Mouse (Mus musculus) kidney, adult 18-20 months (tissue): ENCODE results near the gene Aen.

ENCODE experiments used
- DNase-seq: peaks from one replicate; pipeline ENCODE4 v3.0.0; 2021

Gene Aen

GRCm38 (mm10) chr7:78895021-78895652 is 517 bp upstream of the Aen start:
- DNase-seq = no peak

GRCm38 (mm10) chr7:78897567-78897966 is 1.9 kb downstream of the Aen start:
- no peak for DNase-seq

DNA sequence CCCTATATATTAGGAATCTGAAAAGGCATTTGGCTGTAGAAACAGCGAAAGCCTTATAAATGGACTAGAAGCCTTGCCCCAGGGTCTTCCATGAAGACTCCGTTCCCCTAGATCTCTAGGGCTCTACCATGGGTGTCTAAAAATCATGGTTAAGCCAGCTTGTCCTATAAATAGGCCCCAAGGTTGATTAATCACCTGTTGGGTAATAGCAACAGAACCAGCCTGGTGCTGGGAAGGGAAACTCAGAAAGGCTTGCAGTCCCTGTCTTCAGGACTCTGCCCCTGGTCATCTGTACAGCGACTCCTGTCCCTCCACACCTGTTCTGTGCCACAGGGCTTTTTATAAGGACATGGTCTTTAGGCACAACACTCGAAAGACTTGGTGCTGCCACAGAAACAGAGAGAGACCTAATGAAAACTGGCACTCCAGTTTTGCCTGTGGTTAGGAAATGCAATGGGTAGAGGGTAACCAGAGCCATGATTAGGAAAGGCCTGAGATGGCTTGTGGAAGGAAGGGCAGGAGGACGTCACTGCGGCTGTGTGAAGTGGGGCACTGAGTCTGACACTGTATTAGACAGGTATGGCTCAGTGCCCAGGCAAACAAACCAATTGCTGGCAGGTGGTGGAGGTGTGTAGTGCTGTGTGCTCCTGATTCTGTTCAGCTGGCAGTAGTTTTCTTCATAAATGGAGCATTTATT is 7.7 kb downstream of the Aen start:
- no peak for DNase-seq

DNA sequence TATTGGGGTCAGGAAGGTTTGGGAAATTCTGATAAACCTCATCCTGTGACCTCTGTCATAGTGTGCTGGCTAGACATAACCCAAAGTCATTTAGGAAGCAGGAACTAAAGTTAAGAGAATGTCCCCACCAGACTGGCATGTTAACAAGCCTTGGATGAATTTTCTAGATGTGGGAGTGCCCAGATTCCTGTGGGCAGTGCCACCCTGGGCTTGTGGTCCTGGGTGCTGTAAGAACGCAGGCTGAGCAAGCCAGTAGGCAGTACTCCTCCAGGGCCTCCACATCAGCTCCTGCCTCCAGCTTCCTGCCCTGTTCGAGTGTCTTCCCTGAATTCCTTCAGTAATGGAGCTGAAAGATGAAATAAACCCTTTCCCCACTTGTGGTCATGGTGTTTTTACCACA is 8.5 kb downstream of the Aen start:
- DNase-seq = no peak

GRCm38 (mm10) chr7:78909026-78909425 is 13.4 kb downstream of the Aen start:
- DNase-seq = no peak

DNA sequence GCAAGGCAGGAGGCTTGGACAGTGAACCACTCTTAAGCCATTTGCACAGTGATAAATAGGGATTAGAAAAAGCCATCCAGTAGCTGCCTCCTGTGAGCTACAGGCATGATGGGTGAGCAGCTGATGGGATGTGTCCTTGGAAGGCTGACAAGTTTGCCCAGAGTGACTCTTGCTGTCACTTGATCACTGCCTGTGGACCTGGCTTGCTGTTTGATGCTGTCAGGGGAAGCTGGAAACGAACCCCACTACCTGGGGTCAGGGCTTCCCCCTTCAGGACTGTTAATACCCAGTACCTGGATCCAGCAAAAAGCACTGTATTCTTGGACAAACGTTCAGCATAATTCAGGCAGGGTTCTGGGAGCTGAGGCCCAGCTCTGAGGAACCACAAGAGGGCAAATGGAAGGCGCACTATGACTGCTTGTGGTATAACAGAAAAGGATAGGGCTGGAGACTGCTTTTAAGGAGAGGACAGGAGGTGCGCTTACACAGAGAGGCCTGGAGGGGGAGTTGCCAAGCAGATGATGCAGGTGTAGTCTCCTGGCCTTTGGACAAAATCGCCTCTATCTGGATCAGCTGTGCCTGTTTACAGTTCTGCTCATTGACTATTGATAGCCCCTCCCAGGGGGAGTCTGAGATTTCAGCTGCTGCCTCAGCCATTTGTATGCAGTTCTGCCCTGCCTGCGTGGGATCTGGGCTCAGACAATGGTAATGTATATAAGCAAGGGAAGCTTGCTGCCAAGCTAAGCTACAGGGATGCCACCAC is 14.9 kb downstream of the Aen start:
- DNase-seq = no peak

DNA sequence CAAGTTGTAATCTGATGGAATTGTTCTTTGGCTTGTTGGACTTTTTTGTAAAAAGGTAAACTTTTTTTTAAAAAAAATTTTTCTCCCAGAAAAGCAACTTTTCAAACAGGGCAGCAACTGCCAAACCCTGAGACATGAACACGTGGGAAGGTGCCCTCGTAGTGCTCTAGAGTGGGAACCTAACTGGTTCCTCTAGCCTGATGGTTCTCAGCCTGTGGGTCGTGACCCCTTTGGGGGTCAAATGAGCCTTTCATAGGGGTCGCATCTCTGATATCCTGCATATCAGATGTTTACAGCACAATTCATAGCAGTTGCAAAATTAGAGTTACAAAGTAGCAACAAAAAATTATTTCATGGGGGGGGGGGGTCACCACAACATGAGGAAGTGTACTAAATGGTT is 15.6 kb downstream of the Aen start:
- no peak for DNase-seq

GRCm38 (mm10) chr7:78912253-78912973 is 16.8 kb downstream of the Aen start:
- DNase-seq = peak; percentile 12

GRCm38 (mm10) chr7:78912974-78913474 is 17.4 kb downstream of the Aen start, which contains the start of gene Isg20:
Isg20 (plus strand) TSS chr7:78913424.
- DNase-seq = no peak

- DNase-seq = peak; percentile 30
These were observed 18.2 kb downstream of the Aen start for GRCm38 (mm10) chr7:78913649-78914544.

DNA sequence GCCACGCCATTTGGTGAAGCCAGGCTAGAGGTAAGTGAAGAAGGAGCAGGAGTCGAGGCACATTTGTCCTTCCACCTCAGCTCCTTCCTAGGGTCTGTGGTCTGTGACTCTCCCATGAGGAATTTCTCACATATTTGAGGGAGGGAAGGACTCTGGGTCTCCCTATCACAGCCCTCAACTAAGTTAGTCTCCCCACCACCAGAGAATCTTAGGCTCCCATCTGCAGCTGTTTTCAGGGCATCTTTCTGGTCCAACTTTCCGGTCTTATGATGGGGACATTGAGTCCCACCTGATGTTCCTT is 18.8 kb downstream of the Aen start:
- DNase-seq = no peak

GRCm38 (mm10) chr7:78914896-78915510 is 19.3 kb downstream of the Aen start:
- no peak for DNase-seq

DNA sequence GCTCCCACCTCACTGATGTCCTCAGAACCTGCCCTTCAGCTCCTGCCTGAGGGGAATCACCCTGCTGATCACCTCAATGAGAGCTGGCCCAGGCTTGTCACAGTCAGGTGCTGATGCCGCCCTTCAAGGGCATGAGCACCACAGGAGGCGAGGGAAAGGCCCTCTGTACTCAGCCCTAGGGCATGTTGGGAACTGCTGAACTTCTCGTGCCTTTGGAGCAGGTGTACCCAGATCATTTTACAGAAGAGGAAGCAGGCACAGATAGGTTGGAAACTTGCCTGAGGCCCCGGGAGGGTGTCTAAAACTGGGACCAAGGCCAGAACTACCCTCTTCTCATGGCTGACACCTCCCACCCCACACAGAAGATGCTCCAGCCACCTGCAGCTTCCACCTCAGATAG is 23.0 kb downstream of the Aen start:
- DNase-seq = peak; percentile 35

DNA sequence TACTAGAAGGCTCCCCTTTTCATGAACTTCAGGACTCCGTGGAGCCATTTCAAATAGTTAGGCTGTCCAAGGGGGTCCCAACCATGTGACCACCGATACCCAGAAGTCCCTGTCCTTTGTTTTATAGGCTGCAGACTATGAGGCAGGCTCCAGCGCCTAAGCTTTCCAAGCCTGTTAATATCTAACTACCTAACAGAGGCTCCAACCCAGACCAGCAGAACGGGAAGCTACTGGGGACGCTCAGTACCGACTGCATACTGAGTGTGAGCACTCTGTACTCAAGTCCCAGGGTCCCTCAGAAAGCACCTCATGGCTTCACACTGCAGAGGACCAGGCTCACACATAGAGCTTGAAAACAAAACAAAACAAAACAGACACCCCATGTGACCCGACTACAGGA is 26.9 kb downstream of the Aen start:
- DNase-seq = peak; percentile 51

DNA sequence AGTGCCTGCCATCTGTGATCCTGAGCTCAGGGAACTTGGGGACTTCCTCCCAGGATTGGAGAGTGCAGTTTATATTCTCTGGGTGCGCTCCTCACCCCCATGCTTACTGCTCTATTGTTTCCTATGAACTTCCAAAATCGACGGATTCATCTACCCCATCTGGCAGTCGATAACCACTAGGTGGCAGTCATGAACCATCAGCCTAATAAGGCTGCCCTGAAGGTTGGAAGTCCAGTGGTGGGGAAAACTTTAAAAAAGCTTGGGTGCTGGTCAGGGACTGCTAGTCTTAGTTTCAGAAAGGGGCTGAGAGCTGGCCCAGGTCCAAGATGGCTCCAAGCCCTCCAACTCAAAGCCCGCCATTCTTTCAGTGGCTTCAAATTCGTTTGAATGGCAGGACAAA is 28.6 kb downstream of the Aen start:
- DNase-seq = peak; percentile 63

DNA sequence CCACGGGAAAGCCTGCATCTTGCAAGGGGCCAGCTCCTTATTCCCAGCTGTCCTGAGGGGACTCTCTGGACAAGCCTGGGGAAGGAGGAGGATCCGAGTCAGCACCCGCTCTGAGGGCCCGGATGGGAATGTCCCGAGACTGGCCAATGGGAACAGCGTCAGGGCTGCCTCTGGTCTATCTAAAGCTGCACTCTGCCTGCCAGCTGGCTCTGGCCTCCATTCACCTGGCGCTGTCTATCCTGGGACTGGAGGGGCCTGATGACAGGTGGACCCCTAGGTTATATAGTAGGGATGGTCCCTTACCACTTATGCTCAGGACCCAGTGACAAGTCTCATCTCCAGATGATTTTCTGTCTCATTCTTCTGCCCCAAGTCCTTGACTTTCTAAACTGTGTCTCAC is 29.1 kb downstream of the Aen start:
- no peak for DNase-seq

DNA sequence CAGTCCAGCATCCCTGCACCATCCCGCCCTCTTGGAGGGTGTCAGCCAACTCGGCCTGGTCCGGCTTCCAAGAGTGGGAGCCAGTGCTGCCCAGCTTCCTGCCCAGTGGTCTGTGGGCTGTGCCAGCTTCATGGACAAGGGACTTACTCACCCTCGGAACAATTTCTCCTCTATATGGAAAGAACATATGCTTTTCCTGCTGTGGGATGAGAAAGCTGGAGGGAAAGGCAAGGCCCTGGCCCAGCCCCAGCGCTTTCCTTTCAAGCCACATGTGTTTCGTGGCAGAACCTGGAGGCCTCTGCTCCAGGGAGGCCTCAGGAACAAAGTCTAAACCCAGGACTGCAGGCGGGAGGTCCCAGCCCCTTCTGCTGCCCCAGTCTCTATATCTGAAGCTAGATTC is 30.0 kb downstream of the Aen start:
- DNase-seq = no peak

GRCm38 (mm10) chr7:78926156-78926555 is 30.5 kb downstream of the Aen start:
- DNase-seq = no peak

GRCm38 (mm10) chr7:78927266-78927665 is 31.6 kb downstream of the Aen start:
- DNase-seq = no peak

DNA sequence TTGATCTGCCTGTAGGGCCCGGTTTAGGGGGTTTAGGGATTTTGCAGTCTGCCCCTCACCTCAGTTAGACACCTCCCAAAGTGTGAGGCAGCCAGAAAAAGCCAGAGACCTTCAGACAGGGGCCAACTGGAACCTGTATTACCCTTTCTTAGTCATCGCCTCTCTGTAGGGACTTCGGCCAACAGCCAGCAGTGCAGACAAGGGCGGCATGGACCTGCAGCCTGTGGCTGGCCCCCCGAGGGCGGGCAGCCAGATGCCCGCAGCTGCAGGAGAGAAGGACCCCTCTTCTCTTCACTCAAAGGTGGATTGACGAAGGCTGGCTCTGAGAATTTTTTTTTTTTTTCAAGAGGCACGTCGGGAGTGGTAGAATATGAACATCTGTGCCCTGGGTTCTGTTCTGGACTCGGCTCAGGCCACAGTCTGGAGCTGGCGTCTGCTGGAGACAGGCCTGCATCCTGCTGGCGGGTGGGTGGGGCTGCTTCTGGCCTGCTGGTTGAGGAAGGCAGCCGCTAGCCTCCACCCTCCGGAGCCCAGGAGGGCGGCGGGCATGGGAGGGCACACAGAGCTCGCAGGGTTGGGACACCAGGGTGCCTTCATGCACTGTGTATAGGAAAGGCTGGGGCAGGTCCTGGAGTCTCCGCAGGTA is 43.4 kb downstream of the Aen start:
- DNase-seq = no peak

GRCm38 (mm10) chr7:78940971-78941370 is 45.3 kb downstream of the Aen start:
- DNase-seq = no peak
